Mouse (Mus musculus): ENCODE data around the gene Slc4a10.

- no peak for TF ChIP-seq POLR2A (IDR thresholded peaks at IDR 0.05; ENCODE audit: borderline replicate concordance, control insufficient read depth, low read depth, low read length)
- TF ChIP-seq CTCF (IDR thresholded peaks at IDR 0.05; ENCODE audit: control insufficient read depth, insufficient read depth, low read length) = no peak
These were observed 285.7 kb downstream of the Slc4a10 start for GRCm38 (mm10) chr2:62331913-62332312.

Data from bone marrow, adult 2 months (tissue).